Mouse (Mus musculus): ENCODE measurements around the gene Sh3bp5.

GRCm38 (mm10) chr14:31323189-31323588 is 112.7 kb downstream of the Sh3bp5 start:
- TF ChIP-seq POLR2AphosphoS5 (IDR thresholded peaks at IDR 0.05; ENCODE audit: insufficient replicate concordance, low read depth, low read length) (no peak), TAL1 (conservative IDR thresholded peaks at IDR 0.05; ENCODE audit: low read depth, low read length) (no peak)

All from G1E (cell line).